Mouse (Mus musculus) spleen, embryonic (tissue): ENCODE measurements at regions not wholly inside any gene's neighbourhood (a gene's known extent, or its start where the extent isn't known, plus 50 kb on each side); places are given as distances from the start of the nearest gene placed in this dataset.

Source experiments
- CTCF ChIA-PET: fragments of 350-600 bp; sonication (Branson Sonifier 250); formaldehyde crosslinking; loops from one replicate; lab custom pipeline; 2022; lab: Charles Lee

- CTCF ChIA-PET, result interaction anchor here (0.7 kb wide), 4 partner anchors 20 to 376 kb away, joined by 6 to 7 read pairs (median 7); no protein-coding TSS in a partner anchor
Observed at GRCm38 (mm10) chr7:64060582-64060981, 93.1 kb upstream of the Trpm1 start.

- CTCF ChIA-PET, result interaction anchor here (0.6 to 0.7 kb wide), 5 partner anchors 19 to 376 kb away, joined by 3 to 7 read pairs (median 7); no protein-coding TSS in a partner anchor
Observed at GRCm38 (mm10) chr7:64060051-64060450, 93.6 kb upstream of the Trpm1 start.

- CTCF ChIA-PET, result interaction anchor here (0.6 to 0.7 kb wide), 2 partner anchors 16 to 176 kb away, joined by 3 to 6 read pairs; no protein-coding TSS in a partner anchor
Observed at GRCm38 (mm10) chr7:64058282-64058872, 95.3 kb upstream of the Trpm1 start.

- CTCF ChIA-PET, result interaction anchor here (0.7 kb wide), 2 partner anchors 15 to 1430 kb away, joined by 4 to 6 read pairs; no protein-coding TSS in a partner anchor
Observed at GRCm38 (mm10) chr7:64057873-64058272, 95.8 kb upstream of the Trpm1 start.

GRCm38 (mm10) chr7:64056498-64056897 lies 97.1 kb upstream of the Trpm1 start:
- CTCF ChIA-PET, result no interaction called here

GRCm38 (mm10) chr7:64054996-64055395 lies 98.6 kb upstream of the Trpm1 start:
- CTCF ChIA-PET, result no interaction called here

- CTCF ChIA-PET, result no interaction called here
Observed at GRCm38 (mm10) chr7:64053766-64054165, 99.9 kb upstream of the Trpm1 start.

GRCm38 (mm10) chr7:64052400-64052799 lies 101.2 kb upstream of the Trpm1 start:
- CTCF ChIA-PET, result no interaction called here

GRCm38 (mm10) chr7:64050826-64051401 lies 102.7 kb upstream of the Trpm1 start:
- CTCF ChIA-PET, result interaction anchor here (0.6 kb wide), 1 partner anchor 178 kb away, joined by 3 read pairs; no protein-coding TSS in a partner anchor

GRCm38 (mm10) chr7:64050246-64050645 lies 103.4 kb upstream of the Trpm1 start:
- CTCF ChIA-PET, result interaction anchor here (0.6 to 0.9 kb wide), 3 partner anchors 19 to 190 kb away, joined by 3 to 17 read pairs (median 5); no protein-coding TSS in a partner anchor

- CTCF ChIA-PET, result interaction anchor here (0.6 to 0.9 kb wide), 2 partner anchors 18 to 48 kb away, joined by 3 to 17 read pairs; no protein-coding TSS in a partner anchor
Observed at GRCm38 (mm10) chr7:64049183-64049965, 104.3 kb upstream of the Trpm1 start.

- CTCF ChIA-PET, result interaction anchor here (0.6 kb wide), 1 partner anchor 67 kb away, joined by 7 read pairs; no protein-coding TSS in a partner anchor
Observed at GRCm38 (mm10) chr7:64048452-64049182, 105.0 kb upstream of the Trpm1 start.

GRCm38 (mm10) chr7:64047831-64048230 lies 105.8 kb upstream of the Trpm1 start:
- CTCF ChIA-PET, result no interaction called here

- CTCF ChIA-PET, result interaction anchor here (0.6 kb wide), 1 partner anchor 19 kb away, joined by 5 read pairs; no protein-coding TSS in a partner anchor
Observed at GRCm38 (mm10) chr7:64045292-64045691, 106.6 kb upstream of the Klf13 start.

GRCm38 (mm10) chr7:64042978-64043377 lies 104.3 kb upstream of the Klf13 start:
- CTCF ChIA-PET, result interaction anchor here (0.8 kb wide), 1 partner anchor 23 kb away, joined by 3 read pairs; no protein-coding TSS in a partner anchor

GRCm38 (mm10) chr7:64041303-64041702 lies 102.6 kb upstream of the Klf13 start:
- CTCF ChIA-PET, result interaction anchor here (0.6 kb wide), 1 partner anchor 19 kb away, joined by 6 read pairs; no protein-coding TSS in a partner anchor

- CTCF ChIA-PET, result no interaction called here
Observed at GRCm38 (mm10) chr7:64040026-64040737, 101.5 kb upstream of the Klf13 start.

- CTCF ChIA-PET, result no interaction called here
Observed at GRCm38 (mm10) chr7:64037701-64038231, 99.1 kb upstream of the Klf13 start.

GRCm38 (mm10) chr7:64036154-64036553 lies 97.4 kb upstream of the Klf13 start:
- CTCF ChIA-PET, result no interaction called here
